Mouse (Mus musculus) brain, embryonic 18.5 days (tissue): Measurements from ENCODE around the gene Lhfpl2.
"Not testable (repeated sequence)": the region's sequence is repeated elsewhere in the genome, so short reads cannot be mapped to it uniquely, and the experiment has no call there.

Experiments used
- DNase-seq: peaks from one replicate; pipeline ENCODE4 v3.0.0-alpha.2; 2012; ENCODE audit warnings: low read depth, low spot score

The Lhfpl2 gene

GRCm38 (mm10) chr13:94057563-94058560 is at the start of gene Lhfpl2:
TSS of gene Lhfpl2 (plus strand) at chr13:94057796.
- no peak for DNase-seq

GRCm38 (mm10) chr13:94011996-94012575 is 45.5 kb upstream of the Lhfpl2 start:
- no peak for DNase-seq

GRCm38 (mm10) chr13:94013986-94014385 is 43.6 kb upstream of the Lhfpl2 start:
- DNase-seq: no peak

GRCm38 (mm10) chr13:94024575-94024974 is 33.0 kb upstream of the Lhfpl2 start:
- DNase-seq: not testable (repeated sequence)

GRCm38 (mm10) chr13:94029147-94029546 is 28.4 kb upstream of the Lhfpl2 start:
- no peak for DNase-seq

- no peak for DNase-seq
These were observed 27.0 kb upstream of the Lhfpl2 start for GRCm38 (mm10) chr13:94030551-94030950.

GRCm38 (mm10) chr13:94037313-94038051 is 20.1 kb upstream of the Lhfpl2 start:
- DNase-seq: no peak

- no peak for DNase-seq
These were observed 19.6 kb upstream of the Lhfpl2 start for GRCm38 (mm10) chr13:94038052-94038340.

GRCm38 (mm10) chr13:94050036-94050435 is 7.6 kb upstream of the Lhfpl2 start:
- DNase-seq: no peak

GRCm38 (mm10) chr13:94050782-94051181 is 6.8 kb upstream of the Lhfpl2 start:
- DNase-seq: no peak

GRCm38 (mm10) chr13:94057036-94057562 is 497 bp upstream of the Lhfpl2 start:
- no peak for DNase-seq

- DNase-seq: no peak
These were observed 1.1 kb downstream of the Lhfpl2 start for GRCm38 (mm10) chr13:94058642-94059222.

- DNase-seq: no peak
These were observed 1.8 kb downstream of the Lhfpl2 start for GRCm38 (mm10) chr13:94059373-94059772.

GRCm38 (mm10) chr13:94059778-94060177 is 2.2 kb downstream of the Lhfpl2 start:
- DNase-seq: no peak

- no peak for DNase-seq
These were observed 2.9 kb downstream of the Lhfpl2 start for GRCm38 (mm10) chr13:94060461-94060860.

GRCm38 (mm10) chr13:94061256-94061877 is 3.8 kb downstream of the Lhfpl2 start:
- DNase-seq: no peak

- no peak for DNase-seq
These were observed 4.9 kb downstream of the Lhfpl2 start for GRCm38 (mm10) chr13:94062349-94063111.

GRCm38 (mm10) chr13:94063156-94063555 is 5.6 kb downstream of the Lhfpl2 start:
- no peak for DNase-seq

GRCm38 (mm10) chr13:94064571-94064970 is 7.0 kb downstream of the Lhfpl2 start:
- no peak for DNase-seq

- no peak for DNase-seq
These were observed 7.9 kb downstream of the Lhfpl2 start for GRCm38 (mm10) chr13:94065276-94066050.
